Mouse (Mus musculus) liver, embryonic 15.5 days (tissue): Measurements from ENCODE around the gene Zfp277. TPM values are rescaled to one million over a fixed set of nuclear protein-coding genes. Genes with fewer than 3 reads are reported as not detected.

Source experiments
- ATAC-seq: fragments of 200-750 bp; cut with Nextera tagmentation; 2 replicates; pipeline ENCODE4 v1.8.0; 2017; ENCODE audit warnings: moderate number of reproducible peaks, mild to moderate bottlenecking, moderate library complexity; ENCODE audit not compliant: insufficient read depth
- H3K27ac ChIP-seq: fragments of 300-500 bp; sonication (generic); replicated peaks from 2 replicates; pipeline ENCODE4 v1.5.1; 2015; ENCODE audit warnings: mild to moderate bottlenecking, inconsistent platforms
- H3K27me3 ChIP-seq: fragments of 300-500 bp; sonication (generic); 2 replicates; pipeline ENCODE4 v1.6.1; 2015; ENCODE audit warnings: mild to moderate bottlenecking, inconsistent platforms
- H3K36me3 ChIP-seq: fragments of 300-500 bp; sonication (generic); replicated peaks from 2 replicates; pipeline ENCODE4 v1.6.1; 2015; ENCODE audit warnings: moderate library complexity, mild to moderate bottlenecking, inconsistent platforms
- H3K4me1 ChIP-seq: fragments of 300-500 bp; sonication (generic); replicated peaks from 2 replicates; pipeline ENCODE4 v1.6.1; 2015; ENCODE audit warnings: inconsistent platforms
- H3K4me2 ChIP-seq: fragments of 300-500 bp; sonication (generic); 2 replicates; pipeline ENCODE4 v1.6.1; 2015; ENCODE audit warnings: moderate library complexity, mild to moderate bottlenecking, inconsistent platforms
- H3K4me3 ChIP-seq: fragments of 300-500 bp; sonication (generic); replicated peaks from 2 replicates; pipeline ENCODE4 v1.5.1; 2015; ENCODE audit warnings: mild to moderate bottlenecking, inconsistent platforms
- H3K9ac ChIP-seq: fragments of 300-500 bp; sonication (generic); 2 replicates; pipeline ENCODE4 v1.6.1; 2015; ENCODE audit warnings: moderate library complexity, mild to moderate bottlenecking, inconsistent platforms
- H3K9me3 ChIP-seq: fragments of 300-500 bp; sonication (generic); replicated peaks from 2 replicates; pipeline ENCODE4 v1.6.1; 2016; ENCODE audit warnings: inconsistent platforms
- WGBS: fragments of 180-500 bp; shearing (Covaris S2); methylation state at CpG from one replicate; pipeline ENCODE4 v1.1.7; 2015; ENCODE audit warnings: mixed read lengths; ENCODE audit not compliant: insufficient replicate concordance; 5-methylcytosine and 5-hydroxymethylcytosine counted together
- polyA plus RNA-seq: library from polyadenylated mRNA; unstranded; fragments of >200 nt; fragmentation: Nextera tagmentation; extraction: Ambion mirVana; gene quantifications from 2 replicates; pipeline ENCODE4 v1.2.1, GENCODE M21; 2015

Zfp277 gene
- polyA plus RNA-seq, 1 experiment from 2014 or later: 6.6 TPM

- Histone ChIP-seq H3K27ac (no peak overlapping the region), H3K36me3 (no peaks in the 10 kb centered on the region), H3K4me2 (no peak overlapping the region), H3K9me3 (no peaks in the 10 kb centered on the region), H3K4me1 (no peaks in the 10 kb centered on the region), H3K4me3 (no peak overlapping the region), H3K27me3 (no peaks in the 10 kb centered on the region), H3K9ac (no peak overlapping the region)
- ATAC-seq: no peak
- WGBS: 73% methylated on average over 1 of the region's 1 CpGs
Observed at GRCm38 (mm10) chr12:40391262-40391661, 54.4 kb downstream of the Zfp277 start.

- ATAC-seq: no peak
- no peak overlapping the region for H3K4me2 ChIP-seq
- no peak overlapping the region for H3K4me3 ChIP-seq
- H3K4me1 ChIP-seq: no peaks in the 10 kb centered on the region
- H3K27ac ChIP-seq: no peak overlapping the region
- no peak overlapping the region for H3K9ac ChIP-seq
- no peaks in the 10 kb centered on the region for H3K9me3 ChIP-seq
- H3K27me3 ChIP-seq: no peaks in the 10 kb centered on the region
- WGBS: 64% methylated on average over 5 of the region's 5 CpGs
- no peaks in the 10 kb centered on the region for H3K36me3 ChIP-seq
Observed at GRCm38 (mm10) chr12:40387786-40388185, 57.9 kb downstream of the Zfp277 start.

- no peak for ATAC-seq
- WGBS: 74% methylated on average over 4 of the region's 4 CpGs
- Histone ChIP-seq H3K27ac (no peak overlapping the region), H3K9ac (no peak overlapping the region), H3K4me3 (no peak overlapping the region), H3K4me2 (no peak overlapping the region), H3K9me3 (no peaks in the 10 kb centered on the region), H3K36me3 (no peaks in the 10 kb centered on the region), H3K4me1 (no peaks in the 10 kb centered on the region), H3K27me3 (no peaks in the 10 kb centered on the region)
Observed at GRCm38 (mm10) chr12:40385301-40385700, 60.4 kb downstream of the Zfp277 start.

- Histone ChIP-seq H3K4me2 (no peak overlapping the region), H3K36me3 (no peaks in the 10 kb centered on the region), H3K4me3 (no peak overlapping the region), H3K4me1 (no peaks in the 10 kb centered on the region), H3K9me3 (no peaks in the 10 kb centered on the region), H3K27ac (no peak overlapping the region), H3K9ac (no peak overlapping the region), H3K27me3 (no peaks in the 10 kb centered on the region)
- whole genome bisulfite sequencing: 76% methylated on average over 6 of the region's 6 CpGs
- no peak for ATAC-seq
Observed at GRCm38 (mm10) chr12:40383718-40384117, 62.0 kb downstream of the Zfp277 start.

- no peak overlapping the region for H3K4me3 ChIP-seq
- H3K9me3 ChIP-seq: no peaks in the 10 kb centered on the region
- H3K27me3 ChIP-seq: no peaks in the 10 kb centered on the region
- 63% methylated on average over 5 of the region's 5 CpGs for WGBS
- H3K36me3 ChIP-seq: no peaks in the 10 kb centered on the region
- ATAC-seq: no peak
- H3K9ac ChIP-seq: no peak overlapping the region
- no peak overlapping the region for H3K27ac ChIP-seq
- no peaks in the 10 kb centered on the region for H3K4me1 ChIP-seq
- no peak overlapping the region for H3K4me2 ChIP-seq
Observed at GRCm38 (mm10) chr12:40382539-40382938, 63.2 kb downstream of the Zfp277 start.

GRCm38 (mm10) chr12:40381824-40382223 lies 63.9 kb downstream of the Zfp277 start:
- H3K4me1 ChIP-seq: no peaks in the 10 kb centered on the region
- ATAC-seq: no peak
- WGBS: 74% methylated on average over 11 of the region's 11 CpGs
- H3K36me3 ChIP-seq: no peaks in the 10 kb centered on the region
- H3K27ac ChIP-seq: no peak overlapping the region
- no peak overlapping the region for H3K4me3 ChIP-seq
- H3K4me2 ChIP-seq: no peak overlapping the region
- no peaks in the 10 kb centered on the region for H3K9me3 ChIP-seq
- no peaks in the 10 kb centered on the region for H3K27me3 ChIP-seq
- no peak overlapping the region for H3K9ac ChIP-seq

GRCm38 (mm10) chr12:40381173-40381801 lies 64.4 kb downstream of the Zfp277 start:
- no peaks in the 10 kb centered on the region for H3K36me3 ChIP-seq
- no peak overlapping the region for H3K9ac ChIP-seq
- no peaks in the 10 kb centered on the region for H3K9me3 ChIP-seq
- no peak for ATAC-seq
- no peak overlapping the region for H3K4me3 ChIP-seq
- no peak overlapping the region for H3K4me2 ChIP-seq
- H3K4me1 ChIP-seq: no peaks in the 10 kb centered on the region
- H3K27ac ChIP-seq: no peak overlapping the region
- H3K27me3 ChIP-seq: no peaks in the 10 kb centered on the region
- WGBS: 64% methylated on average over 10 of the region's 10 CpGs

GRCm38 (mm10) chr12:40379538-40379923 lies 66.2 kb downstream of the Zfp277 start:
- Histone ChIP-seq H3K36me3 (no peaks in the 10 kb centered on the region), H3K4me2 (no peak overlapping the region), H3K27me3 (no peaks in the 10 kb centered on the region), H3K9me3 (no peaks in the 10 kb centered on the region), H3K27ac (no peak overlapping the region), H3K4me1 (no peaks in the 10 kb centered on the region), H3K4me3 (no peak overlapping the region), H3K9ac (no peak overlapping the region)
- no peak for ATAC-seq
- 32% methylated on average over 4 of the region's 4 CpGs for WGBS

GRCm38 (mm10) chr12:40378621-40379537 lies 66.8 kb downstream of the Zfp277 start:
- Histone ChIP-seq H3K4me1 (no peaks in the 10 kb centered on the region), H3K9me3 (no peaks in the 10 kb centered on the region), H3K27me3 (no peaks in the 10 kb centered on the region), H3K9ac (no peak overlapping the region), H3K36me3 (no peaks in the 10 kb centered on the region), H3K4me3 (no peak overlapping the region), H3K27ac (no peak overlapping the region), H3K4me2 (no peak overlapping the region)
- WGBS: 73% methylated on average over 17 of the region's 17 CpGs
- ATAC-seq: no peak

GRCm38 (mm10) chr12:40351879-40352278 lies 93.8 kb downstream of the Zfp277 start:
- no peaks in the 10 kb centered on the region for H3K36me3 ChIP-seq
- H3K27me3 ChIP-seq: no peaks in the 10 kb centered on the region
- WGBS: 61% methylated on average over 3 of the region's 3 CpGs
- ATAC-seq: no peak
- no peak overlapping the region for H3K4me2 ChIP-seq
- H3K4me3 ChIP-seq: no peak overlapping the region
- no peaks in the 10 kb centered on the region for H3K9me3 ChIP-seq
- H3K4me1 ChIP-seq: no peaks in the 10 kb centered on the region
- H3K9ac ChIP-seq: no peak overlapping the region
- no peak overlapping the region for H3K27ac ChIP-seq

GRCm38 (mm10) chr12:40348251-40348650 lies 97.5 kb downstream of the Zfp277 start:
- Histone ChIP-seq H3K36me3 (no peaks in the 10 kb centered on the region), H3K4me3 (no peak overlapping the region), H3K9ac (no peak overlapping the region), H3K27ac (no peak overlapping the region), H3K27me3 (no peaks in the 10 kb centered on the region), H3K4me1 (no peaks in the 10 kb centered on the region), H3K4me2 (no peak overlapping the region), H3K9me3 (no peaks in the 10 kb centered on the region)
- WGBS: 47% methylated on average over 4 of the region's 4 CpGs
- no peak for ATAC-seq
